ENCODE assay signal across 14 mouse cellular contexts in genomic region chr13:93921831-93922565, GRCm38 (mm10).
DNase-seq lines count a peak whose midpoint lies in the region; ATAC-seq and TF ChIP-seq lines count a peak whose summit lies in the region.
"Had no signal": no experiment of that assay in that cellular context is flagged by ENCODE, and none has a peak within 500 bp of the region (broad histone marks: within the 10 kb centered on the region; RNA-seq: fewer than 3 reads in every experiment).

No protein-coding gene starts in this region.

- H3K27ac ChIP-seq in liver, adult 2 months (replicated peaks; ENCODE audit: insufficient read depth, low read depth, low read length): no peak overlapping the region
- no peak overlapping the region for H3K27ac ChIP-seq in liver, embryonic 11.5 days (ENCODE audit: low read depth, low read length)
- no peak overlapping the region for H3K27ac ChIP-seq in CH12.LX (ENCODE audit: insufficient read depth, low read depth)
- H3K27ac ChIP-seq in intestine, embryonic 14.5 days (ENCODE audit: low read depth): no peak overlapping the region
- H3K27ac ChIP-seq: hindbrain, embryonic 14.5 days; kidney, postnatal 0 days; liver, embryonic 15.5 days had no signal

- TF ChIP-seq CTCF in liver, adult 2 months (IDR thresholded peaks at IDR 0.05; ENCODE audit: low read depth, low read length): no peak
- no peak for TF ChIP-seq CTCF in CH12.LX (conservative IDR thresholded peaks at IDR 0.05 in 1 of 2, IDR thresholded peaks at IDR 0.05 in 1 of 2; ENCODE audit: low read depth in 2 of 2, low read length in 2 of 2)

- H3K4me1 ChIP-seq in liver, adult 2 months (ENCODE audit: control insufficient read depth, insufficient read depth, low read length): peaks cover 3% of the 10 kb centered on the region; the same call in 1 of the 2 replicates
- peaks cover 4% of the 10 kb centered on the region; the same call in 1 of the 2 replicates for H3K4me1 ChIP-seq in liver, embryonic 11.5 days (replicated peaks; ENCODE audit: control insufficient read depth, insufficient read depth, low read length)
- H3K4me1 ChIP-seq in CH12.LX (ENCODE audit: control insufficient read depth in 1 of 2, insufficient read depth in 2 of 2): peaks cover 0 to 37% of the 10 kb centered on the region in 2 experiments; a peak in 2 of 4 replicates
- H3K4me1 ChIP-seq in intestine, embryonic 14.5 days (replicated peaks; ENCODE audit: control insufficient read depth, insufficient read depth, low read length): peaks cover 33% of the 10 kb centered on the region
- H3K4me1 ChIP-seq: liver, embryonic 15.5 days had no signal

- dilution Hi-C loops in CH12.LX (cut with MboI; ENCODE audit: extremely low pct_ligation_motif_present, extremely low pct_unique_long_range_greater_than_20kb, low sequenced_read_pairs): no loop called here

- in situ Hi-C loops in CH12.LX (cut with MboI; ENCODE audit: low pct_ligation_motif_present, low pct_unique_long_range_greater_than_20kb, low sequenced_read_pairs): no loop called here

- H3K4me3 ChIP-seq in liver, adult 2 months (ENCODE audit: insufficient read depth, low read depth, low read length): no peak overlapping the region
- no peak overlapping the region for H3K4me3 ChIP-seq in liver, embryonic 11.5 days (ENCODE audit: low read depth, low read length)
- H3K4me3 ChIP-seq in CH12.LX (replicated peaks in 1 of 3; ENCODE audit: low read depth in 2 of 3, low read length in 2 of 3, poor library complexity in 1 of 3): no peak overlapping the region
- no peak overlapping the region for H3K4me3 ChIP-seq in intestine, embryonic 14.5 days (ENCODE audit: low read depth, low read length)
- H3K4me3 ChIP-seq: liver, embryonic 15.5 days; megakaryocyte, embryonic 14.5 days had no signal

- no peaks in the 10 kb centered on the region for H3K27me3 ChIP-seq in liver, adult 2 months (ENCODE audit: control insufficient read depth, insufficient read depth, low read length)
- H3K27me3 ChIP-seq in liver, embryonic 11.5 days (replicated peaks; ENCODE audit: control insufficient read depth, insufficient read depth, low read length): no peaks in the 10 kb centered on the region
- H3K27me3 ChIP-seq in CH12.LX (replicated peaks): no peaks in the 10 kb centered on the region
- no peaks in the 10 kb centered on the region for H3K27me3 ChIP-seq in intestine, embryonic 14.5 days (replicated peaks; ENCODE audit: control insufficient read depth, insufficient read depth, low read length)
- H3K27me3 ChIP-seq: liver, embryonic 15.5 days had no signal

- DNase-seq in liver, adult 2 months (ENCODE audit: extremely low read depth, low read depth, low spot score): peak; percentile 34
- DNase-seq in liver, embryonic 11.5 days (ENCODE audit: low spot score): no peak
- DNase-seq in CH12.LX (ENCODE audit: extremely low read depth): no peak
- peak; percentile 53 for DNase-seq in intestine, embryonic 14.5 days (ENCODE audit: low spot score)
- peak; percentile 64 for DNase-seq in thymus, postnatal 14 days
- DNase-seq in testis, postnatal 10 days (ENCODE audit: low spot score): no peak
- DNase-seq in frontal cortex, adult 2 months (ENCODE audit: extremely low spot score in 1 of 2, low spot score in 1 of 2): no peak
- DNase-seq: cerebellum, adult 2 months; embryo, embryonic 11 days; right cerebral cortex, adult 18-20 months had no signal

- H3K79me2 ChIP-seq in liver, adult 2 months (ENCODE audit: control insufficient read depth, insufficient read depth, low read length): no peaks in the 10 kb centered on the region
- no peaks in the 10 kb centered on the region for H3K79me2 ChIP-seq in CH12.LX (replicated peaks; ENCODE audit: control insufficient read depth, extremely low read depth, insufficient read depth, poor library complexity, severe bottlenecking)

- H3K4me2 ChIP-seq in liver, embryonic 11.5 days: no peak overlapping the region
- no peak overlapping the region for H3K4me2 ChIP-seq in CH12.LX (ENCODE audit: insufficient read depth, low read depth, poor library complexity, severe bottlenecking)
- no peak overlapping the region for H3K4me2 ChIP-seq in intestine, embryonic 14.5 days (ENCODE audit: low read length)
- H3K4me2 ChIP-seq: hindbrain, embryonic 14.5 days; liver, embryonic 15.5 days had no signal

- no peak for TF ChIP-seq POLR2A in liver, adult 2 months (IDR thresholded peaks at IDR 0.05; ENCODE audit: extremely low read depth, insufficient read depth, low read length)
- TF ChIP-seq POLR2A in CH12.LX (IDR thresholded peaks at IDR 0.05; ENCODE audit: low read depth, low read length): no peak

- ATAC-seq in liver, embryonic 11.5 days (replicated peaks; ENCODE audit: low FRiP score): no peak
- ATAC-seq in intestine, embryonic 14.5 days (replicated peaks; ENCODE audit: low FRiP score, low TSS enrichment, low read depth): 0 out of 2 replicates have a peak, but pooled peaks have one; percentile 44

- TF ChIP-seq EP300 in CH12.LX (IDR thresholded peaks at IDR 0.05; ENCODE audit: low read length): peak; percentile 34; the same call in 1 of the 2 replicates

- WGBS in liver, adult 2 months: 65% methylated on average over 5 of the region's 5 CpGs
- WGBS in liver, embryonic 11.5 days: 78% methylated on average over 5 of the region's 5 CpGs
- WGBS in intestine, embryonic 14.5 days: 58% methylated on average over 5 of the region's 5 CpGs

- H3K36me3 ChIP-seq in liver, adult 2 months (ENCODE audit: control insufficient read depth, insufficient read depth, low read length): no peaks in the 10 kb centered on the region
- no peaks in the 10 kb centered on the region for H3K36me3 ChIP-seq in liver, embryonic 11.5 days (ENCODE audit: control insufficient read depth, insufficient read depth, low read length)
- no peaks in the 10 kb centered on the region for H3K36me3 ChIP-seq in CH12.LX (replicated peaks in 1 of 2; ENCODE audit: control insufficient read depth in 1 of 2, insufficient read depth in 1 of 2, low read length in 1 of 2)
- H3K36me3 ChIP-seq in intestine, embryonic 14.5 days (ENCODE audit: control insufficient read depth, insufficient read depth, low read length): no peaks in the 10 kb centered on the region
- H3K36me3 ChIP-seq: liver, embryonic 15.5 days had no signal

- TF ChIP-seq RAD21 in CH12.LX (IDR thresholded peaks at IDR 0.05; ENCODE audit: low read depth, low read length): no peak

- H3K9ac ChIP-seq in liver, adult 2 months (ENCODE audit: low read depth, low read length): no peak overlapping the region
- no peak overlapping the region for H3K9ac ChIP-seq in liver, embryonic 11.5 days (ENCODE audit: low read depth, low read length)
- H3K9ac ChIP-seq in CH12.LX (ENCODE audit: insufficient read depth, low read depth): no peak overlapping the region
- no peak overlapping the region for H3K9ac ChIP-seq in intestine, embryonic 14.5 days (ENCODE audit: low read length)
- H3K9ac ChIP-seq: hindbrain, embryonic 14.5 days; liver, embryonic 15.5 days had no signal

- H3K9me3 ChIP-seq in liver, embryonic 11.5 days (ENCODE audit: control insufficient read depth, low read length): no peaks in the 10 kb centered on the region
- H3K9me3 ChIP-seq in CH12.LX (replicated peaks; ENCODE audit: low read length): no peaks in the 10 kb centered on the region
- H3K9me3 ChIP-seq in intestine, embryonic 14.5 days (ENCODE audit: control insufficient read depth, low read length): no peaks in the 10 kb centered on the region
- H3K9me3 ChIP-seq: liver, embryonic 15.5 days; megakaryocyte, embryonic 14.5 days had no signal

TF ChIP-seq in CH12.LX, 34 proteins besides CTCF, POLR2A, EP300 and RAD21:
- TF ChIP-seq ETS1 (conservative IDR thresholded peaks at IDR 0.05; ENCODE audit: low read depth, low read length) (no peak; the same call in 1 of the 2 replicates), ELF1 (IDR thresholded peaks at IDR 0.05; ENCODE audit: low read depth, low read length) (no peak), CHD1 (IDR thresholded peaks at IDR 0.05; ENCODE audit: low read depth, low read length) (no peak), TCF12 (IDR thresholded peaks at IDR 0.05; ENCODE audit: low read depth, low read length) (no peak), BHLHE40 (IDR thresholded peaks at IDR 0.05; ENCODE audit: low read depth, low read length) (no peak), E2F4 (IDR thresholded peaks at IDR 0.05; ENCODE audit: insufficient replicate concordance, low read depth, low read length) (no peak), MAX (IDR thresholded peaks at IDR 0.05; ENCODE audit: low read length) (no peak), CHD2 (IDR thresholded peaks at IDR 0.05; ENCODE audit: low read length) (no peak), PAX5 (IDR thresholded peaks at IDR 0.05; ENCODE audit: low read length) (no peak), IRF4 (IDR thresholded peaks at IDR 0.05; ENCODE audit: low read depth, low read length) (no peak), USF1 (IDR thresholded peaks at IDR 0.05; ENCODE audit: low read depth, low read length) (no peak)
TF ChIP-seq in CH12.LX: peak in this region for 0.

Comparison
In these comparisons a context has a peak if more than half of its experiments do, and no peak if none do; other contexts are left out.
1. DNase-seq: peak in liver, adult 2 months (single experiment), intestine, embryonic 14.5 days (single experiment) and thymus, postnatal 14 days (single experiment); none in liver, embryonic 11.5 days (single experiment), CH12.LX (single experiment), testis, postnatal 10 days (single experiment) and frontal cortex, adult 2 months (0 of 2).